Mouse (Mus musculus): ENCODE measurements around the gene Patl2. TPM values are rescaled to one million over a fixed set of nuclear protein-coding genes. Genes with fewer than 3 reads are reported as not detected.
A peak's percentile ranks its signal among the peaks of the same experiment; 100 is the strongest.

Gene Patl2
- polyA plus RNA-seq, 1 experiment: 0.08 TPM

- no peak for DNase-seq (ENCODE audit: extremely low spot score in 1 of 2, low spot score in 1 of 2)
These were observed 5.8 kb downstream of the Patl2 start for GRCm38 (mm10) chr2:122180051-122180822.

GRCm38 (mm10) chr2:122172188-122172587, 13.8 kb downstream of the Patl2 start:
- DNase-seq (ENCODE audit: extremely low spot score in 1 of 2, low spot score in 1 of 2): peak in 1 of 2 experiments; percentile 53

GRCm38 (mm10) chr2:122171292-122171691, 14.7 kb downstream of the Patl2 start:
- DNase-seq (ENCODE audit: extremely low spot score in 1 of 2, low spot score in 1 of 2): no peak

GRCm38 (mm10) chr2:122164293-122164692, 21.7 kb downstream of the Patl2 start:
- peak in 1 of 2 experiments; percentile 33 for DNase-seq (ENCODE audit: extremely low spot score in 1 of 2, low spot score in 1 of 2)

- DNase-seq (ENCODE audit: extremely low spot score in 1 of 2, low spot score in 1 of 2): peak in 1 of 2 experiments; percentile 43
These were observed 22.4 kb downstream of the Patl2 start for GRCm38 (mm10) chr2:122163430-122164195.

GRCm38 (mm10) chr2:122162529-122162928, 23.5 kb downstream of the Patl2 start:
- DNase-seq (ENCODE audit: extremely low spot score in 1 of 2, low spot score in 1 of 2): no peak

- no peak for DNase-seq (ENCODE audit: extremely low spot score in 1 of 2, low spot score in 1 of 2)
These were observed 24.4 kb downstream of the Patl2 start for GRCm38 (mm10) chr2:122161542-122161941.

GRCm38 (mm10) chr2:122160680-122161079, 25.3 kb downstream of the Patl2 start, which contains the start of gene Trim69:
Gene Trim69 (plus strand): TSS chr2:122160700.
- peak; percentile 48 to 89 for DNase-seq (ENCODE audit: extremely low spot score in 1 of 2, low spot score in 1 of 2)

GRCm38 (mm10) chr2:122159667-122160066, 26.3 kb downstream of the Patl2 start:
- no peak for DNase-seq (ENCODE audit: extremely low spot score in 1 of 2, low spot score in 1 of 2)

GRCm38 (mm10) chr2:122158362-122158802, 27.6 kb downstream of the Patl2 start:
- no peak for DNase-seq (ENCODE audit: extremely low spot score in 1 of 2, low spot score in 1 of 2)

GRCm38 (mm10) chr2:122157561-122157960, 28.4 kb downstream of the Patl2 start:
- DNase-seq (ENCODE audit: extremely low spot score in 1 of 2, low spot score in 1 of 2): no peak

- no peak for DNase-seq (ENCODE audit: extremely low spot score in 1 of 2, low spot score in 1 of 2)
These were observed 29.8 kb downstream of the Patl2 start for GRCm38 (mm10) chr2:122156051-122156700.

- no peak for DNase-seq (ENCODE audit: extremely low spot score in 1 of 2, low spot score in 1 of 2)
These were observed 30.7 kb downstream of the Patl2 start for GRCm38 (mm10) chr2:122155292-122155691.

- DNase-seq (ENCODE audit: extremely low spot score in 1 of 2, low spot score in 1 of 2): no peak
These were observed 31.5 kb downstream of the Patl2 start for GRCm38 (mm10) chr2:122154479-122154878.

GRCm38 (mm10) chr2:122153681-122154365, 32.2 kb downstream of the Patl2 start:
- no peak for DNase-seq (ENCODE audit: extremely low spot score in 1 of 2, low spot score in 1 of 2)

- DNase-seq (ENCODE audit: extremely low spot score in 1 of 2, low spot score in 1 of 2): no peak
These were observed 33.1 kb downstream of the Patl2 start for GRCm38 (mm10) chr2:122152850-122153249.

- no peak for DNase-seq (ENCODE audit: extremely low spot score in 1 of 2, low spot score in 1 of 2)
These were observed 34.8 kb downstream of the Patl2 start for GRCm38 (mm10) chr2:122151221-122151620.

- DNase-seq (ENCODE audit: extremely low spot score in 1 of 2, low spot score in 1 of 2): no peak
These were observed 36.3 kb downstream of the Patl2 start for GRCm38 (mm10) chr2:122149716-122150115.

GRCm38 (mm10) chr2:122149316-122149715, 36.7 kb downstream of the Patl2 start:
- DNase-seq (ENCODE audit: extremely low spot score in 1 of 2, low spot score in 1 of 2): no peak

GRCm38 (mm10) chr2:122148242-122148917, 37.6 kb downstream of the Patl2 start:
- DNase-seq (ENCODE audit: extremely low spot score in 1 of 2, low spot score in 1 of 2): peak in 1 of 2 experiments; percentile 42
